Mouse (Mus musculus) embryonic fibroblast, embryonic 13.5 days (primary cell): ENCODE measurements at regions not wholly inside any gene's neighbourhood (a gene's known extent, or its start where the extent isn't known, plus 50 kb on each side); places are given as distances from the start of the nearest gene placed in this dataset.

ENCODE experiments used
- CTCF ChIP-seq: IDR thresholded peaks from 2 replicates; pipeline ENCODE4 v1.5.1; 2011; ENCODE audit warnings: mild to moderate bottlenecking, control low read depth, low read length, moderate library complexity, borderline replicate concordance; ENCODE audit not compliant: insufficient read depth
- POLR2A ChIP-seq: IDR thresholded peaks from 2 replicates; pipeline ENCODE4 v1.6.1; 2011; ENCODE audit warnings: low read depth, mild to moderate bottlenecking, control low read depth, low read length, moderate library complexity

- TF ChIP-seq POLR2A (no peak), CTCF (no peak)
These were observed 60.5 kb upstream of the Thrb start for GRCm38 (mm10) chr14:17599553-17599952.
